Mouse (Mus musculus) cerebellum, adult 2 months (tissue): ENCODE data around the gene Tbccd1. TPM values are rescaled to one million over a fixed set of nuclear protein-coding genes. Genes with fewer than 3 reads are reported as not detected.

Experiments
- DNase-seq, 2 experiments: peaks; one replicate each; pipeline ENCODE4 v3.0.0; 2021
- H3K27ac ChIP-seq: fragments of 200-500 bp; 2 replicates; pipeline ENCODE4 v1.5.1; 2012; ENCODE audit warnings: low read length, control low read depth, inconsistent platforms; ENCODE audit not compliant: insufficient read depth
- H3K27me3 ChIP-seq: fragments of 200-500 bp; 2 replicates; pipeline ENCODE4 v1.6.1; 2012; ENCODE audit warnings: inconsistent platforms, mild to moderate bottlenecking, low read length, moderate library complexity; ENCODE audit not compliant: control insufficient read depth, insufficient read depth
- H3K4me1 ChIP-seq: fragments of 200-500 bp; 2 replicates; pipeline ENCODE4 v1.6.1; 2011; ENCODE audit warnings: low read length; ENCODE audit not compliant: control insufficient read depth, insufficient read depth
- H3K4me3 ChIP-seq: fragments of 200-500 bp; replicated peaks from 2 replicates; pipeline ENCODE3; 2011; ENCODE audit warnings: mild to moderate bottlenecking, low read depth, low read length, control low read depth; ENCODE audit not compliant: insufficient read depth
- CTCF ChIP-seq: fragments of 200-500 bp; IDR thresholded peaks from 2 replicates; pipeline ENCODE4 v1.5.1; 2011; ENCODE audit warnings: low read depth, mild to moderate bottlenecking, control low read depth, low read length, moderate library complexity, borderline replicate concordance; ENCODE audit not compliant: insufficient read depth
- POLR2A ChIP-seq: fragments of 200-500 bp; IDR thresholded peaks from 2 replicates; pipeline ENCODE4 v1.6.1; 2011; ENCODE audit warnings: low read length, control low read depth, borderline replicate concordance; ENCODE audit not compliant: insufficient read depth
- WGBS: fragments of 180-500 bp; shearing (Covaris S2); methylation state at CpG from one replicate; pipeline ENCODE4 v1.1.7; 2018; 5-methylcytosine and 5-hydroxymethylcytosine counted together
- polyA plus RNA-seq: library from polyadenylated mRNA; depleted of rRNA; stranded (reverse); fragments of >200 nt; gene quantifications from 2 replicates; pipeline ENCODE4 v1.2.3, GENCODE M21; 2012

Tbccd1 gene
- polyA plus RNA-seq, 1 experiment, result 20.2 TPM

GRCm38 (mm10) chr16:22879945-22880595 is 22.6 kb upstream of the Tbccd1 start:
- TF ChIP-seq POLR2A, result no peak
- no peak for TF ChIP-seq CTCF
- Histone ChIP-seq H3K4me3 (no peak overlapping the region), H3K27ac (no peak overlapping the region), H3K4me1 (no peaks in the 10 kb centered on the region), H3K27me3 (no peaks in the 10 kb centered on the region)
- WGBS, result 49% methylated on average over 7 of the region's 7 CpGs
- DNase-seq, result no peak

GRCm38 (mm10) chr16:22878716-22879115 is 21.2 kb upstream of the Tbccd1 start:
- WGBS, result 89% methylated on average over 7 of the region's 7 CpGs
- TF ChIP-seq POLR2A, result no peak
- TF ChIP-seq CTCF, result no peak

GRCm38 (mm10) chr16:22877660-22878390 is 20.4 kb upstream of the Tbccd1 start:
- Histone ChIP-seq H3K27me3 (no peaks in the 10 kb centered on the region), H3K4me1 (no peaks in the 10 kb centered on the region), H3K27ac (no peak overlapping the region), H3K4me3 (no peak overlapping the region)
- TF ChIP-seq CTCF (no peak), POLR2A (no peak)
- WGBS, result 10% methylated on average over 11 of the region's 11 CpGs
- DNase-seq, result peak; percentile 25 to 62

More at GRCm38 (mm10) chr16:22878716-22879115, 21.2 kb upstream of the Tbccd1 start:
- Histone ChIP-seq H3K4me1 (no peaks in the 10 kb centered on the region), H3K27me3 (no peaks in the 10 kb centered on the region), H3K27ac (no peak overlapping the region), H3K4me3 (no peak overlapping the region)
- DNase-seq, result no peak

- Histone ChIP-seq H3K27me3 (no peaks in the 10 kb centered on the region), H3K4me3 (no peak overlapping the region), H3K27ac (no peak overlapping the region), H3K4me1 (no peaks in the 10 kb centered on the region)
- DNase-seq, result no peak
- peak; percentile 23; the same call in 1 of the 2 replicates for TF ChIP-seq CTCF
- no peak for TF ChIP-seq POLR2A
- WGBS, result 46% methylated on average over 9 of the region's 9 CpGs
Measured at GRCm38 (mm10) chr16:22876218-22877043, 19.0 kb upstream of the Tbccd1 start.

GRCm38 (mm10) chr16:22873369-22873768 is 15.9 kb upstream of the Tbccd1 start:
- WGBS, result 52% methylated on average over 4 of the region's 4 CpGs
- Histone ChIP-seq H3K27ac (no peak overlapping the region), H3K4me3 (no peak overlapping the region), H3K4me1 (no peaks in the 10 kb centered on the region), H3K27me3 (no peaks in the 10 kb centered on the region)
- no peak for TF ChIP-seq POLR2A
- no peak for TF ChIP-seq CTCF
- DNase-seq, result no peak

GRCm38 (mm10) chr16:22872397-22872796 is 14.9 kb upstream of the Tbccd1 start:
- TF ChIP-seq CTCF (no peak), POLR2A (no peak)

GRCm38 (mm10) chr16:22856773-22857172 is 696 bp downstream of the Tbccd1 start:
- Histone ChIP-seq H3K27ac (no peak overlapping the region), H3K4me1 (peaks cover 3% of the 10 kb centered on the region; the same call in 1 of the 2 replicates), H3K27me3 (no peaks in the 10 kb centered on the region), H3K4me3 (peak overlapping the region; percentile 63)
- TF ChIP-seq POLR2A (no peak), CTCF (no peak)
- 7% methylated on average over 9 of the region's 9 CpGs for WGBS
- no peak for DNase-seq

More at GRCm38 (mm10) chr16:22872397-22872796, 14.9 kb upstream of the Tbccd1 start:
- 80% methylated on average over 8 of the region's 8 CpGs for WGBS
- H3K4me3 ChIP-seq, result no peak overlapping the region
- H3K4me1 ChIP-seq, result no peaks in the 10 kb centered on the region
- H3K27me3 ChIP-seq, result no peaks in the 10 kb centered on the region
- DNase-seq, result no peak
- H3K27ac ChIP-seq, result no peak overlapping the region
